10 mouse cellular contexts compared by ENCODE assay signal in the genomic region with DNA sequence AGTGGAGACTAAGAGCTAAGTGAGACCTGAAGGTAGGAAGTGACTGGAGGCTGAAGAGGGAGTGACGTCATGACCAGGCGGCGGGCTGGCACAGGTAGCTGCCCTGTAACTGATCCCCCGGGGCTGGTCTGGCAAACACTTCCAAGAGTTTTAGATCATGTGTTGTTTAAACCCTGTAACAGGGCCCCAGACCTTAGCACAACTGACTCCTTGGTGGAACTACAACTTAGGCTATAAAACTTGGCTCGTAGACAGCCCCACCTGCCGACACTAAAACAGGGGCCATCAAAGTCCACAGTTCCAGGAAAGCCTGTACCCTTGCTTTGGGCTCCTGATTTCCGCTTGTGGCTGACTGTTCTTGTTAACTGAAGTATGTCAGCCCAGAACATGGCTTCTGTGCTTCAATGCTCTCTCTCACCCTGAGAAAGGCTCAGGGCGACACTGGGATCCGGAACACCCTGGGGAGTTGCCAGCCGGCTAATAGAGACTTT.
DNase-seq lines count a peak whose midpoint lies in the region; ATAC-seq and TF ChIP-seq lines count a peak whose summit lies in the region.
"Had no signal": no experiment of that assay in that cellular context is flagged by ENCODE, and none has a peak within 500 bp of the region (broad histone marks: within the 10 kb centered on the region; RNA-seq: fewer than 3 reads in every experiment).

No protein-coding gene starts in this region.

- TF ChIP-seq POLR2A in heart, adult 2 months (IDR thresholded peaks at IDR 0.05; ENCODE audit: insufficient read depth, low read depth, low read length): no peak
- no peak for TF ChIP-seq POLR2A in small intestine, adult 2 months (IDR thresholded peaks at IDR 0.05; ENCODE audit: low read depth, low read length)

- H3K79me2 ChIP-seq in heart, adult 2 months (replicated peaks; ENCODE audit: control insufficient read depth, insufficient read depth, low read length): no peaks in the 10 kb centered on the region

- H3K4me2 ChIP-seq in hindbrain, embryonic 12.5 days (replicated peaks): no peak overlapping the region
- H3K4me2 ChIP-seq: forebrain, embryonic 13.5 days had no signal

- DNase-seq in heart, adult 2 months: peak in 1 of 2 experiments; percentile 20
- no peak for DNase-seq in heart, postnatal 14 days
- peak; percentile 49 for DNase-seq in kidney, adult 11 months
- DNase-seq in limb, embryonic 10.5 days (ENCODE audit: low spot score): no peak
- DNase-seq in gastrocnemius, adult 8-10 months (ENCODE audit: low spot score in 2 of 2): no peak
- no peak for DNase-seq in right cerebral cortex, adult 18-20 months

- no peak overlapping the region for H3K9ac ChIP-seq in heart, adult 2 months (ENCODE audit: low read depth, low read length)
- H3K9ac ChIP-seq in hindbrain, embryonic 12.5 days: no peak overlapping the region
- H3K9ac ChIP-seq: forebrain, embryonic 13.5 days; liver, embryonic 14.5 days had no signal

- H3K36me3 ChIP-seq in heart, adult 2 months (ENCODE audit: control insufficient read depth, insufficient read depth, low read length): no peaks in the 10 kb centered on the region
- no peaks in the 10 kb centered on the region for H3K36me3 ChIP-seq in limb, embryonic 10.5 days
- H3K36me3 ChIP-seq in small intestine, adult 2 months (ENCODE audit: control insufficient read depth, insufficient read depth, low read length): no peaks in the 10 kb centered on the region
- no peaks in the 10 kb centered on the region for H3K36me3 ChIP-seq in hindbrain, embryonic 12.5 days

- intact Hi-C loops in heart, adult 2 months (cut with DNase I): no loop called here
- intact Hi-C loops in heart, postnatal 14 days (cut with DNase I): no loop called here

- H3K4me1 ChIP-seq in heart, adult 2 months (ENCODE audit: control insufficient read depth, insufficient read depth, low read length): peaks cover 3% of the 10 kb centered on the region
- H3K4me1 ChIP-seq in limb, embryonic 10.5 days: peaks cover 31% of the 10 kb centered on the region
- peaks cover 22% of the 10 kb centered on the region for H3K4me1 ChIP-seq in small intestine, adult 2 months (ENCODE audit: control insufficient read depth, insufficient read depth, insufficient read length, low read length)
- no peaks in the 10 kb centered on the region for H3K4me1 ChIP-seq in hindbrain, embryonic 12.5 days

- H3K9me3 ChIP-seq in limb, embryonic 10.5 days (replicated peaks): no peaks in the 10 kb centered on the region
- H3K9me3 ChIP-seq in hindbrain, embryonic 12.5 days (replicated peaks): no peaks in the 10 kb centered on the region
- H3K9me3 ChIP-seq: forebrain, embryonic 13.5 days had no signal

- no peak for TF ChIP-seq EP300 in heart, adult 2 months (IDR thresholded peaks at IDR 0.05; ENCODE audit: insufficient read depth, low read depth, low read length)

- no peak overlapping the region for H3K4me3 ChIP-seq in heart, adult 2 months
- H3K4me3 ChIP-seq in limb, embryonic 10.5 days: no peak overlapping the region
- peak overlapping the region; percentile 34; the same call in 1 of the 2 replicates for H3K4me3 ChIP-seq in small intestine, adult 2 months (ENCODE audit: low read depth, low read length)
- no peak overlapping the region for H3K4me3 ChIP-seq in hindbrain, embryonic 12.5 days
- H3K4me3 ChIP-seq: forebrain, embryonic 13.5 days had no signal

- WGBS in heart, adult 2 months: 46% methylated on average over 10 of the region's 10 CpGs
- 69% methylated on average over 10 of the region's 10 CpGs for WGBS in limb, embryonic 10.5 days
- WGBS in small intestine, adult 2 months: 21% methylated on average over 10 of the region's 10 CpGs
- WGBS in hindbrain, embryonic 12.5 days: 85% methylated on average over 10 of the region's 10 CpGs

- ATAC-seq in hindbrain, embryonic 12.5 days (ENCODE audit: low FRiP score): no peak
- ATAC-seq: forebrain, embryonic 13.5 days had no signal

- no peaks in the 10 kb centered on the region for H3K27me3 ChIP-seq in heart, adult 2 months (ENCODE audit: control insufficient read depth, insufficient read depth, low read length)
- H3K27me3 ChIP-seq in limb, embryonic 10.5 days (ENCODE audit: low read depth, poor library complexity, severe bottlenecking): peaks cover 8% of the 10 kb centered on the region
- H3K27me3 ChIP-seq in small intestine, adult 2 months (ENCODE audit: control insufficient read depth, insufficient read depth, low read length): no peaks in the 10 kb centered on the region
- no peaks in the 10 kb centered on the region for H3K27me3 ChIP-seq in hindbrain, embryonic 12.5 days
- H3K27me3 ChIP-seq: forebrain, embryonic 13.5 days had no signal

- peak overlapping the region; percentile 28; the same call in 1 of the 2 replicates for H3K27ac ChIP-seq in heart, adult 2 months
- peak overlapping the region; percentile 46 for H3K27ac ChIP-seq in limb, embryonic 10.5 days
- H3K27ac ChIP-seq in small intestine, adult 2 months (ENCODE audit: insufficient read depth, low read depth, low read length): peak overlapping the region; percentile 84
- no peak overlapping the region for H3K27ac ChIP-seq in hindbrain, embryonic 12.5 days
- H3K27ac ChIP-seq: forebrain, embryonic 13.5 days; liver, embryonic 14.5 days had no signal

- TF ChIP-seq CTCF in heart, adult 2 months (IDR thresholded peaks at IDR 0.05): no peak
- TF ChIP-seq CTCF in small intestine, adult 2 months (IDR thresholded peaks at IDR 0.05; ENCODE audit: extremely low read depth, insufficient read length, insufficient replicate concordance, low read depth, low read length): no peak
